Mouse (Mus musculus) testis, adult 2 months (tissue): ENCODE measurements at regions not wholly inside any gene's neighbourhood (a gene's known extent, or its start where the extent isn't known, plus 50 kb on each side); places are given as distances from the start of the nearest gene placed in this dataset.

Experiments used
- CTCF ChIP-seq: fragments of 200-500 bp; IDR thresholded peaks from 2 replicates; pipeline ENCODE4 v1.5.1; 2012; ENCODE audit warnings: low read depth, mild to moderate bottlenecking, inconsistent platforms, low read length, moderate library complexity; ENCODE audit not compliant: control insufficient read depth, insufficient read depth, insufficient replicate concordance
- POLR2A ChIP-seq: fragments of 200-500 bp; IDR thresholded peaks from 2 replicates; pipeline ENCODE4 v1.6.1; 2012; ENCODE audit warnings: low read depth, mild to moderate bottlenecking, inconsistent platforms, low read length, moderate library complexity; ENCODE audit not compliant: control insufficient read depth

DNA sequence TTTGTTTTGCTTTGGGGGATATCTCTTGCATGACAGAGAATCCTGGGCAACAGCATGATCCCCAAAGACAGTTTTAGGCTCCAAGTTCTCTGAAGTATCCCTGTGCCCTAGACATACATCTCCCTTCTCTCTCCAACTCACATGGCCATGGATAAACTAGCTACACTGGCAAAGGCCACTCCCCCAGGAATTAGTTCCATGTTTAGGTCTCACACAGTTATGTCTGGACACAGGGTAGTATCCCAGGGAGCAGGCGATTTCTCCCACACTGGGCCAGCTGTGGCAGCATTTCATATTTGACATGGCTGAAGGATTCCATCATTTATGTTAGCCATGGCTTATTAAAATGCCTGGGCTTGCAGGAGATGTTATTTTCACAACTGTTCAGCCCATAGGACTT, 102.5 kb upstream of the Rgma start:
- TF ChIP-seq CTCF (no peak), POLR2A (no peak)
